Mouse (Mus musculus): ENCODE measurements around the gene Klhl12.
"Not testable (repeated sequence)": the region's sequence is repeated elsewhere in the genome, so short reads cannot be mapped to it uniquely, and the experiment has no call there.

Klhl12 gene

DNA sequence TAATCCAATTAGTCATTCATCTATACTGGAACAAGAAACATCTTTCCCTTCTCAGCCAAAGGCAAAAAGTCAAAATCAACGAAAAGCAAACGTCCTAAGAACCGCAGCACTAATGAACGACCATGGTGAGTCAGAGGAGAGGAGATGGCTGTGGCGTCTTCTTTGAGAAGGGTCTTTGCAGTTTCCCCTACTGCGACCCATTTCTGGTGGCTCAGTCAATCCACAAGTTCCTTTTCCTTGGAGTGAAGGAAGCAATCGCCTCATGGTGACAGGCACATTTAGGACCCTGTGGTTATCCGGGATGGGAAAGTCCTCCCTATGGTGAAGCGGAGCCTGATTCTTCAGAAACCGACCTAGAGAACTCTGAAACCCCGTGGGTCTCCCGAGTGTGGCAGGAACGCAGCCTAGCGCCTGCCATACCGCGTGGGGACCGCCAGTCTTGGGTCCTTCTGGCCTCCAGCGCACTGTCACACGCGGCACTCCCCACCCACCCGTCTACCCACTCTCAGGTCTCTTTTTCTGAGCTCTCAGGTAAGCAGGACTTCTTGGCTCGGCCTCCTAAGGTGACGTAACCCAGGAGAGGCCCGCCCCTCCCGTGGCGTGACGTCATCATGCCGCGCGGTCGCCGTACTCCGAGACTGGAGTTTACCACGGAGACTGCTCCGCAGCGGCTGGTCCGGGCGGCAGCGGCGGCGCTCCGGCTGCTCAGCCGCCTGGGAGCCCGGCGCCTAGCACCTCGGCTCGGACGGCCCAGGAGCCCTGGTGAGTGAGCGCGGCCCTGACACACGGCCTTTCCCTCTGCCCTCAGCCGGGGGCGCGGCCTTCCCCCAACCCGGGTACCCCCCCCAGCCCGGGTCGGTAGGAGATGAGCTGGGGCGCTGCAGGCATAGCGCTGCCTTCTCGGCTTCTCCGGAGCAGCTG, at the start of gene Klhl12:
Gene Klhl12, plus strand, starts transcription at position 628 of the 921 bp plus-strand sequence.
- peak; percentile 99 for DNase-seq

DNA sequence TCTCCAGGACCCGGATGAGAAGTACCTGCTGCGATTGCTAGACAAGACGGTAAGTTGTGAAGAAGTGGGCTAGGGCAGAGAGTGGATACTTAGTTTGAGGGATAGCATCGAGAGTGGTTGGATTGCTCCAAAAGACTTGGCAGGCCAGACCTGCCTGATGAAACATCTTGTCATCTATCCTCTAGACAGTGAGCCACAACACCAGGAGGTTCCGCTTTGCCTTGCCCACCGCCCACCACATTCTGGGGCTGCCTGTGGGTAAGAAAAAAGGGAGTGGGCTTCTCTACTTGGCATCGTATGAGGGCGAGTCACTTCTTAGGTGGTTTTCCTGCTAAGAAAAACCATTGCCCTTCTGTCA, 48.9 kb upstream of the Klhl12 start:
- DNase-seq: no peak

DNA sequence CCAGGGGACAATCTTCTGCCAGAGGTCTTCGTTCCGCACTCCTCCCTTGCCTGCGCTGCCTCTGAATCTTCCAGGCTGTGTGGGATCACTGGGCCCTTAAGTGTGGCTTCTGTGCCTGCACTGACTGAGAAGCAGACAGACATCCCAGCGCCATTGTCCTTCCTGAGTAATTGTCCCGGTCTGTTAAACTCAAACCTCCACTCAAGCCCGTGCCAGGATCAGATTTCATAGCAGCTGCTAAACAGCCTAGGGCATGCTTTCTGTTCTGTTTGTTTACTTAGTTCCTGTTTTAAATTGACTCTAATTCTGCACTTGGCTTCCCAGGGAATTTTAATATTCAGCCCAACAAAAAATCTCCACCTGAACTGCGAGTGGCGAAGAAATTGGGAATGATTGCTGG, 47.3 kb upstream of the Klhl12 start:
- DNase-seq: no peak

DNA sequence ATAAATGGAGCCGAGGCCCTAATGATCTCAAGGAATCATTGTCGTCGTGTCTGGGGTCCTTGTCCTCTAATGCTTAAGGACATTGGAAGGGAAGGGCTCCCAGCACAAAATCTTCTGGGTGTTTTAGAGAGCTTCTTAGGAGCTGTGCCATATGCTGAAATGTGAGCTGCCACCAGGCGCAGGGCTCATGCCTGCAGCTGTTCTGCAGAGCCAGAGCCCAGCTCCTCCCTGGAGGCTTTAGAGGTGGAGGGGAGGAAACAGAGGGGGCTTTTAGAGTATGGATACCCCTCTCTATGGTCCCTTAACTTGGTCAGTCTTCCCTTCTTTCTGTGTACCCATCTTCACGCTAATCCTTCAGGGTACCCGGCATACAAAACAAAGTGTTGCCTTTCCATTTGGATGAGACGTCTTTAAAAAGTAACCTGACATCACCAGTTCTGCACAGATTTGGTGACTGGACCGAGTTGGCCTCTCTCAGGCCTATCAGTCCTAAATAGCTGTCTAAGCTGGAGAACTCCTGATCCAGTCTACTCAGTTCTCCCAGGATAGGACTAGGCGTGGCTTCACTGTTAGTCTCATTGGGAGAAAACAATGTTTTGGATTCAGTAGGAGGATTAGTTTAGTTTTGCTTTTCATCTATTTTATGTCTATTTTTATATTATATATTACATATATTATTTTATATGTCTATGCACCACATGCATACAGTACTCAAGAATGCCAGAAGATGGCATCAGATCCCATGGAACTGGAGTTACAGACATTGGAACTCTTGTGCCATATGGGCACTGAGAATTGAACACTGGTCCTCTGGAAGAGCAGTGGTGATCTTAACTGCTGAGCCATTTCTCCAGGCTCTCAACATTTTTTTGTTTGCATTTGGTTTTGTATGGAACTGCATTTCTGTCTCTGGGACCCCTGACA, 43.4 kb upstream of the Klhl12 start:
- DNase-seq: no peak

DNA sequence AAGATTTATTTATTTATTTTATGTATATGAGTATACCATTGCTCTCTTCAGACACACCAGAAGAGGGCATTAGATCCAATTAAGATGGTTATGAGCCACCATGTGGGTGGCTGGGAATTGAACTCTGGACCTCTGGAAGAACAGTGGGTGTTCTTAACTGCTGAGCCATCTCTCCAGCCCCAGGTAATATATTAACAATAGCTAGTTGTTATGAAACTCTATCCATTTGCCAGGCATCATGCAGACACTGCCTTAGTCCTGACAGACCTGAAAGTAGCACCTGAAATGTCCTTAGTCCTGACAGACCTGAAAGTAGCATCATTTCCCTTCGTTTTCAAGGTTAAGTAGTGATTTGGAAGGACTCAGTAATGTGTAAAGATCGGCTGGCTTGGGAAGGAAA, 41.3 kb upstream of the Klhl12 start:
- DNase-seq: no peak

DNA sequence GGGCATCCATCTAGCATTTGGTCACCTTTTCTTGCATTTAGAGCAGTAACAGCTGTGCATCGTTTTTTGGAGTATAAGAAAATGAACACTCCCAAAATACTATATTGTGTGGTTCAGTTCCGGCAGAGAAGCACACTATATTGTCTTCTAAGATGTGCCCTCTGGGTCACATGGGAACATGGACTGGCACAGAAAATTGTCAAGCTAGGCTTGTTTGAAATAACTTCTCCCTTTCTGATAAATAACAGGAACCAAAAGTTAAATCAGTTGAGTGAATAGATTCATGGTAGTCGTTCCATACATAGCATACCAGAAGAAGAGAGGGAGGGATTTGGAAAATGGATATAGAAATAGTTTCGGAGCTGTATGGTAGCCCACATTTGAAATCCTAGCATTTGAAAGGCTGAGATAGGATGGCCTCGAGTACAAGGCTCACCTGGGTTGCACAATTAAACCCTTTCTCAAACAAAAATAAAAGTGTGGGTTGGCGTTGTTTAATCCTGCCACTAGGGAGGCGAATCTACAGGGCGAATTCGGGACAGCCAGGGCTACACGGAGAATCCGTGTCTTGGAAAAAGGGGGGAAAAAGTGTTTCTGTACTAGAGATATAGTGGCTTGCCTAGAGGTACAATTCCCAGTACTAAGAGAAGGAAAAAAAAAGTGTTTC, 40.7 kb upstream of the Klhl12 start:
- DNase-seq: no peak

DNA sequence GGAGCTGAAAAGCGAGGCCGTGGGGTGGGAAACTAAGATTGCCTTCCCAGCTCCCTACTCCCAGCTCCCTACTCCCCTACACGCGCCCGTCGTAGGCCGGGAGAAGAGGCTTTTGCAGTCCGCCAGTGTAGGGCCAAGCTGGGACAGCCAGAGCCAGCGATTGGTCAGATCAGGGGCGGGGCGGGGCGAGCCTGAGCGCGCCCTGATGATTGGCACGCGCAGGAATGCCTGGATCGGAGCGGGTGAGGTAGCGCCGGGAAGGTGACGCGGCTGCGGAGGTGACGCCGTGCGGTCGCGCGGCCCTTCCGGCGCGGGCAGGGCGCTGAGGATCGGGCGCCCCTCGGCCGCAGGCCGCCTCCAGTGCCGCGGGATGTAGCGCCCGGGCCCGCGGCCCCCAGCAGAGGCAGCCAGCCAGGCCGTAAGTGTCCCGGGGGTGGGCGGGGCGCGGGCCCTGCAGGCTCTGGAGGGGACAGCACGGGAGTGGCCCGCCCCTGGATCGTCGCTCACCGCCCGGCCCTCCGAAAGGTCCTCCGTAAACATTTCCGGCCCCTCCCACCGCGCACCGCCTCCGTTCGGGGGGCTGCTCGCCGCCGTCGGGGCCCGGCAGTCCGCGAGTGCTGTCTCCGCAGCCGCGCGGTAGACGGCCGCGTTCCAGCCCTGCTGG, 40.0 kb upstream of the Klhl12 start, which contains the start of gene Adipor1:
Gene Adipor1, plus strand, starts transcription at position 211 of the 664 bp plus-strand sequence.
- DNase-seq: peak; percentile 95

DNA sequence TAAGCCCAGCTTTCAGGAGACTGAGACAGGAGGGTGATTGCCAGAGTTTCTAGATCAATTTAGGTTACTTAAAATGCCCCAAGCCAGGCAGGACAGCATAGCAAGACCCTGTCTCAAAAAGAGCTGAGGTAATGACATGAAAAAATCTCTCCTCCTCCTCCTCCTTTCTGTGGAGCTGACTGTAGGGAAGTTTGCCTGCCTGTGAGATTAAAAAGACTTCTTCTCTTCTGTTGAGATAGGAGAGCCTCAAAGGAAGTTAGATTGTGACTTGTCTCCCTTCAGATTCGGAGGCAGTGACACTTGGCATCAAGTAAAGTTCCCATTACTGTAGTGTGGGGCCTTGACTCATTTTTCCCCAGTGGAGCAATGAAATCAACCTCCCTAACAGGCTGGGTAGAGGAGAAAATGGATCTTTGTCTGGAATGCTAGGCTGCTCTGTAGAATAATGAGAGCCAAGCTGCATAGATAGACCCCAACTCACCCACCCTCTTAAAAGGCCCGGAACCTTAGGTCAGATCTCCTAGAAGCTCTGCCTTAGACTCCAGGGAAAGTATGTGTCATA, 36.8 kb upstream of the Klhl12 start:
- DNase-seq: no peak

DNA sequence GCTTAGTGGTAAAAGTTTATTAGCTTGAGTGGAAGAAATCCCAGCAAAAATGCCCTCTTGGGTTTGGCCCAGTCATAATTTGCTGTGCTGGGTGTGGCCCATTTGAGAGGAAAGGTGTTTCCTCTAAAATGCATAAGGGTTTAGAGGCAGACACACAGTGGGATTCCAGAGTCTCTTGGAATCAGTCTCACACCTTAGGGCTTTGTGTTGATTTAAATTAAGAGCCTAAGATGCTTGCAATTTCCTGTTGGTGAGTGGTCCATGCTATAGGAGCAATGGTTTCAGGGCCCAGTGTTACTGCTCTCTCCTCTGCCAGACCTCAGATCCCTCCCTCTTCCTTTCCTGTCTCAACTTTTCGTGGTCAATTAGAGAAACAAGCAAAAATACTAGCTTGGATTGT, 36.2 kb upstream of the Klhl12 start:
- DNase-seq: no peak

DNA sequence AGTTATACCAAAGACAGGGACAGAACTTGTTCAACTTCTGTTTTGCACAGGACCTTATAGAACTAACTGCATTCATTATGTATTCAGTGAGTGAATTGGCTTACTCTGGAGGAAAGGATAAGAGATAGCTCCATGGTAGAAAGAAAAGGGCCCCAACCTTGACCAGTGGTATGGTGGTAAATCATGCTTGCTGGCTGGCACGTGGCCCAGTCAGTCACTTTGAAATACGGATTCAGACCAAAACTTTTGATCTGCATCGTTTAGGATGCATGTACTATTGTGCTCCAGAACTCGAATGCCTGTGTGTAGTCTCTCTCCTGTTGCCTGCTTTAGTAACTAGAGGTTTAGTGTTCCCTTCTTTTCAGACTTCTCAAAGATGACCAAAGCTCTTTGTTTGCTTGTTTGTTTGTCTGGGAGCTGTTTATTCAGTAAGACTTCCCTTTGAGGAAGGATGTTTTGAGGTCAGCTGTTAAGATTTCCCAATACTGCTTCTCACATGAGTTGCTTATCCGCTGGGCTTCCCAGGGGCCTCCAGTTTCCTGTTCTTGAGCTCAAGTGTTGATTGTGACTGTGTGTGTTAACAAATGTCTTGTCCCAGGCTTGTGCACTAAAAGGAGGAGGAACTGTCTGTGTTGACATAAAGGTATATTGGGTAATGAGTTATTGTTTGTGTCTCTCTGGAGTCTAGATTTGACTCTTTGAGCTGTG, 35.4 kb upstream of the Klhl12 start:
- DNase-seq: no peak

DNA sequence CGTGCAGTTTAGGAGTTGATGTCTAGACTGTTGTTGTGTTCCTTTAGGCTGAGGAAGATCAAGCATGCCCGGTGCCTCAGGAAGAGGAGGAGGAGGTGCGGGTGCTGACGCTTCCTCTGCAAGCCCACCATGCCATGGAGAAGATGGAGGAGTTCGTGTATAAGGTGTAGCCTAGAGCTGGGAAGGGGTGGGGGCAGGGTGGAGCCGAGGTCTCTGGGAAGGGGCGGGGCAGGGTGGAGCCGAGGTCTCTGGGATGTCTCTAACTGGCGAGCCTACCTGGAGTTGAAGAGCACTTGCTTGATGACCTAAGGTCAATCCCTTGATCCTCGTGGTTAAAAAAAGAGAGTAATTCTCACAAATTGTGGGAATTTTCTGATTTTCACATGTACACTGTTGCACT, 31.4 kb upstream of the Klhl12 start:
- no peak for DNase-seq

DNA sequence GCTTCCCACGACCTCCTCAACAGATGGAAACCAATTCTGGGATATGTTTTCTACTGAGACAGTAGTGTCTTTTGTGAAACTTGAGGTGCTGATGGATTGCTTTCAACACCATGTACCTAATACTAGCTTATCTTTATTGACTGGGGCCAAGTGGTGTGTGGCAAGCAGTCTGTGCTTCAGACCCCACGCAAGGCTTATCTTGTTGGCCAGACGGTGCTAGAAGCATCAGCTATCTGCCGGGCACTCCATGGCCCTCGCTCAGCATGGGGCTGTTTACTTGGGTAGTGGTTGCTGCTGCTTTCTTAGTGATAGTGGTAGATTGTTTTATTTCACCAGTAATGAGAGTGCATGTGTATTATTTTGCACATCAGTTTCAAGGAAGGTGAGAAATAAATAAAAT, 29.0 kb upstream of the Klhl12 start:
- no peak for DNase-seq

DNA sequence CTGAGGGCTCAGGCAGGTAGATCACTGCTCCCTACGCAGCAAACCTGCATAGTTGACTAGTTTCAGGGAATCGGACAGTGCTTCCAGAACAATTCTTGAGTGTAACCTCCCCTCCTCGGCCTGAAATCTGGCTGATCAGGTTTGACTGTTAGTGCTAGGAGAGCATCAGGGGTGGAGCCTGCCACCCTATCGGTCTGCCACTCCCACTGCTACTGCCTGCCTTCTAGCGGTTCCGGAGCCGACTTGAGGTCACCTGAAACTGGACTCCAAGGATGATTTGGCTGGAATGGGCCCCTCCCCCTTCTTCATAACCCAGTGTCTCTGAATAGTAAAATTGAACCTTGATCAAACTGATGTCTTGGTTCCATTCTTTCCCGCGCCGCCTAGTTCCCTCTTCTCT, 22.3 kb upstream of the Klhl12 start:
- no peak for DNase-seq

DNA sequence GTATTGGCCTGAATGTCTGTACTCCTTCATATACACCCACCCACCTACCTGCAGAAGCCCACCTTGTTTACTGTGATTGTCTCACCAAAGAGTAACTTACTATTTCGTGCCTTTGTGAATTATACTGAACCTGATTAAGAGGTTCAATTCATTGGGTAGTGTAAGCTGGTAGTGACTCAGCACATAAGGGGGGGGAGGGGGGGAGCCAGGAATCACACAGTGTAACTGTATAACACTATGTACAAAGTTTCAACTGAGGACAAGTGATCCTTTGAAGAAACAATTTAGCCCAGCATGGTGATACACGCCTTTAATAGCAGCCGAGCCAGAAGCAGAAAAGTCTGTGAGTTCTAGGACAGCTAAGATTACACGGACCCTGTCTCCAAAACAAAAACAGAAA, 21.9 kb upstream of the Klhl12 start:
- DNase-seq: no peak

DNA sequence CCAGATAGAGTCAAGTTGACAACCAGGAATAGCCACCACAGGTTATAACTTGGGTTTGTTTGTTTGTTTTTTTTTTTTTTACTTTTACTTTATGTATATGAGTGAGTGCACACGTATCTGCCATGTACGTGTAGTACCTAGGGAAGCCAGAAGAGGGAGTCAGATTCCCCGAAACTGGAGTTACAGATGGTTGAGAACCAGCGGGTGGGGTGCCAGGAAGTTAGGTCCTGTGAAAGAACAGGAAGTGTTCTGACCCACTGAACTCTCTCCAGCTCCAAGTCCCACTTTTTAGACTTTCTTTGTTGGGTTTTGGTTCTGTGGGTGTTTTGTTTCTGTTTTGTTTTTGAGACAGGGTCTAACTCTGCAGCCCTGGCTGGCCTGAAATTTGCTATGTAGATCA, 19.9 kb upstream of the Klhl12 start:
- peak; percentile 47 for DNase-seq

DNA sequence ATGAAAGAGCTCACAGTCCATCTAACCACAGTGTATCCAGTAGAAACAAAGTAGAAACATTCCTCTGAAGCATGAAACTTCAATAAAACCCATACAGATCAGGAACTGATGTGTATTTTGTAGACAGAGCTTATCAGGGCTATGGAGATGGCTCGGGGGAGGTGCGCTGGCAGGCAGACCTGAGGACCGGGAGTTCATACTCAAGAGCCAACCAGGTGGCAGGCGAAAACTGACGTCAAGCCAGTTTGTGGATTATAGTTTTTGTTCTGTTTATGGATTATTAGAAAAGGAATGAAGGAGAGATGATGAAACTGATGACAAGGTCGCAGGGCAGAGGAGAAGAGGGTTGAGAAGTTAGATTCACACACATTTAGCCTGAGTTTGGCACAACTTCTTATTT, 14.9 kb upstream of the Klhl12 start:
- DNase-seq: no peak

DNA sequence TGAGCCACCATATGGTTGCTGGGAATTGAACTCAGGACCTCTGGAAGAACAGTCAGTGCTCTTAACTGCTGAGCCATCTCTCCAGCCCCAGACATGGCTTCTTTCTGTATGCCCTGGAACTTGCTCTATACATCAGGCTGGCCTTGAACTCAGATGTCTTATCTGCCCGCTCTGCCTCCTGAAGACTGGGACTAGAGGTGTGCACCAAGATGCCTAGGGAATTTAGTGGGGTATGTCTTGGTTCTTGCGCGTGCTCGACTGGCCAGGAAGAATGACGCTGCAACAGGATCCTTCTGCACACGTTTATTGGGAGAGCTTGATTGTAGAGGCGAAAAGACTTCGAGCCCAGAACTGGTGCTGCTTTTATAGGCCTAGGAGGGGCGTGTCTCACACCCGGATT, 13.6 kb upstream of the Klhl12 start:
- DNase-seq: not testable (repeated sequence)

DNA sequence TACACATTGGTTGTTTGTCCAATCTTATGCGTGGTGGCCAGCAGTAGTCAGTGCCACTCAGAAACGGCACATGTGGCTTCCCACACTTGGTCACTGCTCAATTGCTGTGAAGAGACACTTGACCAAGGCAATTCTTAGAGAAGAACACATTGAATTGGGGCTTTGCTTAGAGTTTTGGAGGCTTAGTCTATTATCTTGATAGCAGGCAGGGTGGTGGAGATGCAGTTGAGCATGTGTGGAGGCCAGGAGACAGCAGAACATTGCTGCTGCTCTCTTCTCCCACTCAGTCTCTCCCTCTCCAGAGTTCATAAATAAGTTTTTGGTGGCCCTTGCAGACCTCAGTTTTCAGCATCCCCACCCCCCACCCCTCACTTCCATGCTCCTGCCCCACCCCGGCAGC, 12.9 kb upstream of the Klhl12 start:
- no peak for DNase-seq

DNA sequence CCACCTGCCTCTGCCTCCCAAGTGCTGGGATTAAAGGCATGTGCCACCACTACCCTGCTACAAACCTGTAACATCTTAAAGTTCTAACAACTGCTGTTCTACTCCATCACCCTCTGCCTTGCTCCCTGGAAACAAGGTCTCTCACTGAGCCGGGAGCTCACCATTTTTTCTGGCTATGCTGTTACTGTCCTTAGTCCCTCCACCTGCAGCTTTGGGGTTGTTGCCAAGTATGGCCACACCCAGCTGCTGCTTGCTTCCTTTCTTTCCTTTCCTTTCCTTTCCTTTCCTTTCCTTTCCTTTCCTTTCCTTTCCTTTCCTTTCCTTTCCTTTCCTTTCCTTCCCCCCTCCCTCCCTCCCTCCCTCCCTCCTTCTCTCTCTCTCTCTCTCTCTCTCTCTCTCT, 12.0 kb upstream of the Klhl12 start:
- not testable (repeated sequence) for DNase-seq

DNA sequence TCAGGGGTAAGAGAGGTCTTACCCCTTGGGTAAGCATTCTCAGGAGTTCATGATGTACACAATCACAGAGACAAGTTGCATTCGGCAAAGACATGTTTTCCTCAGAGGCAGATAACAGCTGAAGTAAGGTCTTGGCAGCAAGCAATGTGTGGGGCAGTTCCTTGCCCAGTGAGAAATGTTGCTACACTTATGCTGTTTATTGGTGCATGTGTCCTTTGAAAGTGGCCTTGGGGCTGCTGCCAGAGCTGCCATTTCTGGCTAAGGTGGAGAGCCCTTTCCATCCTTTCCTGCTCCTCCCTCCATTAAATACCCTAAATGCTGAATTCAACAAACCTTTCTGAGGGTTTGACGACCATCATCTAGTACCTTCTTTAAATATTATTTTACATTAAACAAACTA, 9.9 kb upstream of the Klhl12 start:
- DNase-seq: no peak

DNA sequence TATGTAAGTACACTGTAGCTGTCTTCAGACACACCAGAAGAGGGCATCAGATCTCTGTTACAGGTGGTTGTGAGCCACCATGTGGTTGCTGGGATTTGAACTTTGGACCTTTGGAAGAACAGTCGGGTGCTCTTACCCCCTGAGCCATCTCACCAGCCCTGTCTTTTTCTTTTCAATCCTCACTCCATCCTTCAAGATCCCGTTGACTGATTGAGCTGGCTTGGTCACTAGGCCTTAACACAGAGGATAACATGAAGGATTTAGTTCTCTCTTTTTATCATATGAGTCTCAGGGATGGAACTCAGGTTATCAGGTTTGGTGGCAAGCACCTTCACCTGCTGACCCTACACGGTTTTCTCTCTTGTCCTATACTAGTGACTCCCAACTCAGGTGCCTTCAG, 6.8 kb upstream of the Klhl12 start:
- not testable (repeated sequence) for DNase-seq

DNA sequence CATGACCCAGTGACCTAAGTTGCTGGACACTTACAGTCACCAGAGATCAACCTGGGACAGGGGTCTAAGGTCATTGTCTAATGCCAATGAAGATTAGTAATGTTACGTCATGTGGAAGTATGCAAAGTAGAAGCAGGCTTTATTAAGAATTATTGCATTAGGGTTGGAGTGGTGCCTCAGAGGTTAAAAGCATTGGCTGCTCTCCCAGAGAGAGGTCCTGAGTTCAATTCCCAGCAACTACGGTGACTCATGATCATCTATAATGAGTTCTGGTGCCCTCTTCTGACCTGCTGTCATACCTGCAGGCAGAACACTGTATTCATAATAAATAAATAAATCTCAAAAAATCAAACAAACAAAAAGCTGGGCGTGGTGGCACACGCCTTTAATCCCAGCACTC, 5.1 kb upstream of the Klhl12 start:
- no peak for DNase-seq

Measured in thymus, postnatal 4 days (tissue).